Mouse (Mus musculus) CH12.LX (cell line): ENCODE data around the gene Stk36. TPM values are rescaled to one million over a fixed set of nuclear protein-coding genes. Genes with fewer than 3 reads are reported as not detected.
A peak's percentile ranks its signal among the peaks of the same experiment; 100 is the strongest.

Experiments used
- DNase-seq: peaks from one replicate; pipeline ENCODE4 v3.0.0-alpha.2; 2013; ENCODE audit errors: extremely low read depth
- H3K27ac ChIP-seq: 2 replicates; pipeline ENCODE4 v1.5.1; 2012; ENCODE audit warnings: low read depth, mild to moderate bottlenecking, control low read depth, moderate library complexity; ENCODE audit not compliant: insufficient read depth
- H3K27me3 ChIP-seq: replicated peaks from 2 replicates; pipeline ENCODE3; 2012; ENCODE audit warnings: inconsistent platforms
- H3K36me3 ChIP-seq, 2 experiments: replicated peaks in 1 of 2; 2 replicates each; pipeline versions ENCODE3 to v1.6.1; 2012; ENCODE audit warnings: inconsistent platforms in 1 of 2, low read length in 1 of 2, mild to moderate bottlenecking in 1 of 2, mixed read lengths in 1 of 2, moderate library complexity in 1 of 2; ENCODE audit not compliant: control insufficient read depth in 1 of 2, insufficient read depth in 1 of 2
- H3K4me1 ChIP-seq, 2 experiments: 2 replicates each; pipeline ENCODE4 v1.6.1; 2012; ENCODE audit warnings: inconsistent platforms in 1 of 2, moderate library complexity in 1 of 2; ENCODE audit not compliant: insufficient read depth in 2 of 2, control insufficient read depth in 1 of 2
- H3K4me2 ChIP-seq: 2 replicates; pipeline ENCODE4 v1.6.1; 2012; ENCODE audit warnings: low read depth, mild to moderate bottlenecking, control low read depth; ENCODE audit not compliant: poor library complexity, insufficient read depth, severe bottlenecking
- H3K4me3 ChIP-seq, 3 experiments: fragments of 150-350 bp in 1 of 3; sonication (generic) in 1 of 3; replicated peaks in 1 of 3; 2 replicates each; pipeline versions ENCODE3 to v1.5.1; 2011 to 2012; ENCODE audit warnings: low read depth in 2 of 3, low read length in 2 of 3, mild to moderate bottlenecking in 2 of 3, moderate library complexity in 2 of 3, control low read depth in 1 of 3, improper control_type of control experiment in 1 of 3, inconsistent platforms in 1 of 3, mixed read lengths in 1 of 3; ENCODE audit not compliant: poor library complexity in 1 of 3
- H3K79me2 ChIP-seq: replicated peaks from 2 replicates; pipeline ENCODE4 v1.6.1; 2012; ENCODE audit warnings: mild to moderate bottlenecking, moderate library complexity; ENCODE audit not compliant: control insufficient read depth, poor library complexity, insufficient read depth, severe bottlenecking; ENCODE audit errors: extremely low read depth
- H3K9ac ChIP-seq: 2 replicates; pipeline ENCODE4 v1.6.1; 2012; ENCODE audit warnings: low read depth, mild to moderate bottlenecking, control low read depth, moderate library complexity; ENCODE audit not compliant: insufficient read depth
- H3K9me3 ChIP-seq: replicated peaks from 2 replicates; pipeline ENCODE3; 2012; ENCODE audit warnings: low read length, inconsistent platforms, mixed read lengths
- CTCF ChIP-seq, 2 experiments: IDR thresholded peaks in 1 of 2; conservative IDR thresholded peaks in 1 of 2; 2 replicates each; pipeline ENCODE4 v1.5.1; 2011 to 2012; ENCODE audit warnings: low read depth in 2 of 2, low read length in 2 of 2, improper control_type of control experiment in 1 of 2, inconsistent platforms in 1 of 2, mild to moderate bottlenecking in 1 of 2, moderate library complexity in 1 of 2
- EP300 ChIP-seq: IDR thresholded peaks from 2 replicates; pipeline ENCODE4 v1.6.1; 2011; ENCODE audit warnings: low read length, improper control_type of control experiment
- IRF4 ChIP-seq: IDR thresholded peaks from 2 replicates; pipeline ENCODE4 v1.6.1; 2014; ENCODE audit warnings: low read depth, mild to moderate bottlenecking, inconsistent platforms, low read length, improper control_type of control experiment
- MAX ChIP-seq: IDR thresholded peaks from 2 replicates; pipeline ENCODE4 v1.6.1; 2011; ENCODE audit warnings: low read length, improper control_type of control experiment
- MEF2A ChIP-seq: IDR thresholded peaks from 2 replicates; pipeline ENCODE4 v1.6.1; 2014; ENCODE audit warnings: low read depth, mild to moderate bottlenecking, inconsistent platforms, low read length, improper control_type of control experiment, borderline replicate concordance
- MXI1 ChIP-seq: IDR thresholded peaks from 2 replicates; pipeline ENCODE4 v1.6.1; 2011; ENCODE audit warnings: mild to moderate bottlenecking, low read depth, low read length, improper control_type of control experiment
- POLR2A ChIP-seq: IDR thresholded peaks from 2 replicates; pipeline ENCODE4 v1.6.1; 2011; ENCODE audit warnings: low read depth, mild to moderate bottlenecking, improper control_type of control experiment, low read length
- POLR2AphosphoS2 ChIP-seq: IDR thresholded peaks from 2 replicates; pipeline ENCODE4 v1.6.1; 2011; ENCODE audit warnings: low read depth, low read length, improper control_type of control experiment
- RAD21 ChIP-seq: IDR thresholded peaks from 2 replicates; pipeline ENCODE4 v1.6.1; 2011; ENCODE audit warnings: low read depth, mild to moderate bottlenecking, low read length, improper control_type of control experiment, moderate library complexity
- SIN3A ChIP-seq: IDR thresholded peaks from 2 replicates; pipeline ENCODE4 v1.6.1; 2012; ENCODE audit warnings: low read length, improper control_type of control experiment, inconsistent platforms
- SMC3 ChIP-seq: IDR thresholded peaks from 2 replicates; pipeline ENCODE4 v1.6.1; 2011; ENCODE audit warnings: low read depth, low read length, improper control_type of control experiment
- TBP ChIP-seq: conservative IDR thresholded peaks from 2 replicates; pipeline ENCODE4 v1.6.1; 2011; ENCODE audit warnings: low read depth, low read length, improper control_type of control experiment
- TCF12 ChIP-seq: IDR thresholded peaks from 2 replicates; pipeline ENCODE4 v1.6.1; 2014; ENCODE audit warnings: low read depth, mild to moderate bottlenecking, inconsistent platforms, low read length, improper control_type of control experiment
- UBTF ChIP-seq: IDR thresholded peaks from 2 replicates; pipeline ENCODE4 v1.6.1; 2012; ENCODE audit warnings: low read depth, mild to moderate bottlenecking, inconsistent platforms, low read length, improper control_type of control experiment, moderate library complexity
- USF1 ChIP-seq: IDR thresholded peaks from 2 replicates; pipeline ENCODE4 v1.6.1; 2014; ENCODE audit warnings: low read depth, mild to moderate bottlenecking, inconsistent platforms, low read length, improper control_type of control experiment
- ZC3H11A ChIP-seq: IDR thresholded peaks from 2 replicates; pipeline ENCODE4 v1.6.1; 2012; ENCODE audit warnings: low read depth, mild to moderate bottlenecking, inconsistent platforms, low read length, improper control_type of control experiment
- ZKSCAN1 ChIP-seq: IDR thresholded peaks from 2 replicates; pipeline ENCODE4 v1.6.1; 2012; ENCODE audit warnings: low read depth, inconsistent platforms, low read length, improper control_type of control experiment, borderline replicate concordance
- dilution Hi-C: fragments of 300-500 bp; cut with MboI; formaldehyde crosslinking; loops from 2 replicates; pipeline ENCODE4 v1.14.3; 2020; ENCODE audit warnings: low sequenced_read_pairs; ENCODE audit not compliant: extremely low pct_unique_long_range_greater_than_20kb, extremely low pct_ligation_motif_present
- in situ Hi-C: fragments of 300-500 bp; cut with MboI; formaldehyde crosslinking; loops from 3 replicates; pipeline ENCODE4 v1.14.3; 2019; ENCODE audit warnings: low sequenced_read_pairs, low pct_ligation_motif_present, low pct_unique_long_range_greater_than_20kb, mixed read lengths
- polyA plus RNA-seq: library from polyadenylated mRNA; unstranded; fragments of >175 nt; gene quantifications from 2 replicates; pipeline ENCODE4 v1.2.1, GENCODE M21; 2012; ENCODE audit warnings: low read depth; ENCODE audit not compliant: insufficient read length
- total RNA-seq, 2 experiments: library from RNA; depleted of rRNA; stranded (reverse); fragments of 300-350 nt in 1 of 2; fragments of >200 nt in 1 of 2; gene quantifications; 2 replicates each; pipeline ENCODE4 v1.2.3; 2012 to 2014

Gene Stk36
- total and polyA plus RNA-seq, 3 experiments, result 0.40 to 1.8 (median 0.81) TPM

DNA sequence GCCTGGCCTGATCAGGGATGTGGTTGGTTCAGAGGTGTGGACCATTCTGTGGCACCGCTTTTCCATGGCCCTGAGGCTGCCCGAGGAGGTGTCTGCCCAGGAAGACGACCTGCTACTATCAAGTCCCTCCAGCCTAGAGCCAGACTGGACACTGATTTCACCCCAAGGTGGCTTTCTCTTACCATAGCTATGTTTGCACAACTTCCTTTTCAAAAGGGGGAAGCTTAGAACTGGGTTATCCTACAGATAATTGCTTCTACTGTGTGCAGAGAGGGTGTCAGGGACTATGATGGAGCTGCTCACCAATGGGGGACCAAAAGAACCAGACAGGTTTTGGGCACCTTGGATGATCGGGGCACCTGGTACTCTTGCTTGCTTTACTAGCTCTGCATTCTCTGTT, 31.5 kb downstream of the Stk36 start:
- Histone ChIP-seq H3K36me3 (no peaks in the 10 kb centered on the region), H3K27me3 (no peaks in the 10 kb centered on the region), H3K4me1 (no peaks in the 10 kb centered on the region), H3K9me3 (no peaks in the 10 kb centered on the region)
- in situ Hi-C loops, result no loop called here
- DNase-seq, result no peak
- TF ChIP-seq TCF12 (no peak), ZKSCAN1 (no peak), ZC3H11A (no peak), MXI1 (no peak), MAX (no peak), POLR2A (no peak)
- TF ChIP-seq, all 38 proteins: peak for 0
- dilution Hi-C loops, result no loop called here
- Histone ChIP-seq H3K27ac (no peak overlapping the region), H3K79me2 (no peaks in the 10 kb centered on the region), H3K4me2 (no peak overlapping the region), H3K9ac (no peak overlapping the region), H3K4me3 (no peak overlapping the region)

DNA sequence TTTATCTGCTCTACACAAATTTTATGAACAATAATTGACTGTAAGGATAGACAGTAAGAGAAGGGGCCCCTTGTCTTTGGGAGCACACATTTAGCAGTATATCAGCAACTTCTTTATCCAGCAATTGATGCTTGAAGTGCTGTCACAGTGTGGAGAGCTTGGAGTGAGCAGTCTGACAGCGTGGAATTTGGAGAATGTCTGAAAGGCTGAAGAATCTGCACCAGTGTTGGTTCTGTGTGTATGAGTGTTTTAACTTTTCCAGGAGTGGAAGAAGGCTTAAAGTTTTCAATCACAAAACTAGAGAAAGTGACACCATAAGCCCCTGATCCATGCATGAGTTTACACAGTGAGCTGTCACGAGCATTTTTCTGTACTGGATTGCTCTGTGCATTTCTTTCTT, 42.3 kb downstream of the Stk36 start:
- Histone ChIP-seq H3K4me1 (no peaks in the 10 kb centered on the region), H3K4me2 (no peak overlapping the region), H3K36me3 (no peaks in the 10 kb centered on the region), H3K79me2 (no peaks in the 10 kb centered on the region), H3K9me3 (no peaks in the 10 kb centered on the region), H3K27ac (no peak overlapping the region), H3K4me3 (no peak overlapping the region), H3K27me3 (peaks cover 2% of the 10 kb centered on the region), H3K9ac (no peak overlapping the region)
- in situ Hi-C loops (loop anchor here (10.0 kb wide), 1 partner anchor 111 kb away; no protein-coding TSS in a partner anchor), dilution Hi-C loops (no loop called here)
- TF ChIP-seq IRF4 (no peak), SIN3A (no peak), UBTF (no peak), EP300 (no peak), POLR2AphosphoS2 (no peak)
- DNase-seq, result no peak

DNA sequence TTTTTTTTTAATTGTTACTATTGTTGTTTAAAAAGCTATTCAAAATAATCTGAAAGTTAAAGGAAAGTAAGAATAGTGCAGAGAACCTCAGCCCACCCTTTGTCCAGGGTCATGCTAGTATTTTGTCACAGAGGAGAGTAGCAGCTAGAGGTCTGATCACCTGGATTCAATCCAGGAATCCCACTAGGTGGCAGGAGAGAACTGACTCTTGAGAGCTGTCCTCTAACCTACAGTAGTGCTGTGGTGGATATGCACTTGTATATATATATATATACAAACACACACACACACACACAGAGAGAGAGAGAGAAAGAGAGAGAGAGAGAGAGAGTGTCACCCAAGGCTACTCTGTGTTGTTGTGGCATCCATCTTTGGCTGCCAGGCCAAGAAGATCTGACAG, 42.7 kb downstream of the Stk36 start:
- H3K9me3 ChIP-seq, result no peaks in the 10 kb centered on the region
- no peaks in the 10 kb centered on the region for H3K4me1 ChIP-seq
- dilution Hi-C loops (no loop called here), in situ Hi-C loops (loop anchor here (10.0 kb wide), 1 partner anchor 111 kb away; no protein-coding TSS in a partner anchor)
- no peak overlapping the region for H3K4me2 ChIP-seq
- peak; percentile 21 for DNase-seq
- H3K27me3 ChIP-seq, result peaks cover 2% of the 10 kb centered on the region
- no peak overlapping the region for H3K9ac ChIP-seq
- no peak overlapping the region for H3K4me3 ChIP-seq
- H3K27ac ChIP-seq, result no peak overlapping the region
- H3K36me3 ChIP-seq, result no peaks in the 10 kb centered on the region
- no peaks in the 10 kb centered on the region for H3K79me2 ChIP-seq
- TF ChIP-seq RAD21 (peak; percentile 71), SMC3 (peak; percentile 60), USF1 (no peak), TBP (no peak), MEF2A (no peak), CTCF (conservative IDR thresholded peaks at IDR 0.05 in 1 of 2, IDR thresholded peaks at IDR 0.05 in 1 of 2; ENCODE audit: low read depth in 2 of 2, low read length in 2 of 2) (peak in 1 of 2 experiments; percentile 73; a peak in 2 of 4 replicates)
- TF ChIP-seq, all 38 proteins: peak for 3
